Mouse (Mus musculus) c-Kit-positive CD71-negative TER-119-negative erythroid progenitor cells, embryonic 14.5 days (primary cell): ENCODE data around the gene 4931422A03Rik.
"Not testable (repeated sequence)": the region's sequence is repeated elsewhere in the genome, so short reads cannot be mapped to it uniquely, and the experiment has no call there.

ENCODE experiments used
- DNase-seq: peaks from one replicate; pipeline ENCODE4 v3.0.0-alpha.2; 2013; ENCODE audit warnings: low read depth

Gene 4931422A03Rik

GRCm38 (mm10) chr2:104028139-104028723 is at the start of gene 4931422A03Rik:
Gene 4931422A03Rik (minus strand): TSS chr2:104028361.
- no peak for DNase-seq

- peak; percentile 32 for DNase-seq
These were observed 41.6 kb upstream of the 4931422A03Rik start, which contains the start of gene Cd59b for GRCm38 (mm10) chr2:104069704-104070185. Gene Cd59b (plus strand): TSS chr2:104069849.

- not testable (repeated sequence) for DNase-seq
These were observed 40.3 kb upstream of the 4931422A03Rik start, which contains the start of gene Gm10799 for GRCm38 (mm10) chr2:104068450-104068849. Gene Gm10799 (minus strand): TSS chr2:104068550.

GRCm38 (mm10) chr2:104065526-104065925 is 37.4 kb upstream of the 4931422A03Rik start, which contains the start of gene Gm10912:
Gene Gm10912 (plus strand): TSS chr2:104065826.
- not testable (repeated sequence) for DNase-seq

- no peak for DNase-seq
These were observed 36.0 kb upstream of the 4931422A03Rik start for GRCm38 (mm10) chr2:104064152-104064551.

GRCm38 (mm10) chr2:104062665-104063064 is 34.5 kb upstream of the 4931422A03Rik start:
- DNase-seq: no peak

- no peak for DNase-seq
These were observed 32.8 kb upstream of the 4931422A03Rik start for GRCm38 (mm10) chr2:104060996-104061395.

GRCm38 (mm10) chr2:104059786-104060185 is 31.6 kb upstream of the 4931422A03Rik start:
- DNase-seq: no peak

GRCm38 (mm10) chr2:104058954-104059353 is 30.8 kb upstream of the 4931422A03Rik start:
- DNase-seq: no peak

- DNase-seq: no peak
These were observed 30.2 kb upstream of the 4931422A03Rik start for GRCm38 (mm10) chr2:104058381-104058780.

- no peak for DNase-seq
These were observed 16.4 kb upstream of the 4931422A03Rik start for GRCm38 (mm10) chr2:104044479-104045080.

- no peak for DNase-seq
These were observed 15.7 kb upstream of the 4931422A03Rik start for GRCm38 (mm10) chr2:104043624-104044478.

GRCm38 (mm10) chr2:104042766-104043165 is 14.6 kb upstream of the 4931422A03Rik start:
- DNase-seq: no peak

GRCm38 (mm10) chr2:104041632-104042031 is 13.5 kb upstream of the 4931422A03Rik start:
- no peak for DNase-seq

- DNase-seq: no peak
These were observed 10.1 kb upstream of the 4931422A03Rik start for GRCm38 (mm10) chr2:104038236-104038635.

GRCm38 (mm10) chr2:104036316-104036715 is 8.2 kb upstream of the 4931422A03Rik start:
- no peak for DNase-seq

GRCm38 (mm10) chr2:104035595-104035994 is 7.4 kb upstream of the 4931422A03Rik start:
- no peak for DNase-seq

GRCm38 (mm10) chr2:104034832-104035472 is 6.8 kb upstream of the 4931422A03Rik start:
- peak; percentile 61 for DNase-seq

GRCm38 (mm10) chr2:104032056-104032455 is 3.9 kb upstream of the 4931422A03Rik start:
- DNase-seq: no peak

- DNase-seq: no peak
These were observed 2.2 kb upstream of the 4931422A03Rik start for GRCm38 (mm10) chr2:104030381-104030780.

GRCm38 (mm10) chr2:104029074-104029473 is 913 bp upstream of the 4931422A03Rik start:
- no peak for DNase-seq
